Mouse (Mus musculus) liver, embryonic 15.5 days (tissue): Measurements from ENCODE around the gene Slc37a3. TPM values are rescaled to one million over a fixed set of nuclear protein-coding genes. Genes with fewer than 3 reads are reported as not detected.

Source experiments
- ATAC-seq: fragments of 200-750 bp; cut with Nextera tagmentation; 2 replicates; pipeline ENCODE4 v1.8.0; 2017; ENCODE audit warnings: moderate number of reproducible peaks, mild to moderate bottlenecking, moderate library complexity; ENCODE audit not compliant: insufficient read depth
- H3K27ac ChIP-seq: fragments of 300-500 bp; sonication (generic); replicated peaks from 2 replicates; pipeline ENCODE4 v1.5.1; 2015; ENCODE audit warnings: mild to moderate bottlenecking, inconsistent platforms
- H3K27me3 ChIP-seq: fragments of 300-500 bp; sonication (generic); 2 replicates; pipeline ENCODE4 v1.6.1; 2015; ENCODE audit warnings: mild to moderate bottlenecking, inconsistent platforms
- H3K36me3 ChIP-seq: fragments of 300-500 bp; sonication (generic); replicated peaks from 2 replicates; pipeline ENCODE4 v1.6.1; 2015; ENCODE audit warnings: moderate library complexity, mild to moderate bottlenecking, inconsistent platforms
- H3K4me1 ChIP-seq: fragments of 300-500 bp; sonication (generic); replicated peaks from 2 replicates; pipeline ENCODE4 v1.6.1; 2015; ENCODE audit warnings: inconsistent platforms
- H3K4me2 ChIP-seq: fragments of 300-500 bp; sonication (generic); 2 replicates; pipeline ENCODE4 v1.6.1; 2015; ENCODE audit warnings: moderate library complexity, mild to moderate bottlenecking, inconsistent platforms
- H3K4me3 ChIP-seq: fragments of 300-500 bp; sonication (generic); replicated peaks from 2 replicates; pipeline ENCODE4 v1.5.1; 2015; ENCODE audit warnings: mild to moderate bottlenecking, inconsistent platforms
- H3K9ac ChIP-seq: fragments of 300-500 bp; sonication (generic); 2 replicates; pipeline ENCODE4 v1.6.1; 2015; ENCODE audit warnings: moderate library complexity, mild to moderate bottlenecking, inconsistent platforms
- H3K9me3 ChIP-seq: fragments of 300-500 bp; sonication (generic); replicated peaks from 2 replicates; pipeline ENCODE4 v1.6.1; 2016; ENCODE audit warnings: inconsistent platforms
- WGBS: fragments of 180-500 bp; shearing (Covaris S2); methylation state at CpG from one replicate; pipeline ENCODE4 v1.1.7; 2015; ENCODE audit warnings: mixed read lengths; ENCODE audit not compliant: insufficient replicate concordance; 5-methylcytosine and 5-hydroxymethylcytosine counted together
- polyA plus RNA-seq: library from polyadenylated mRNA; unstranded; fragments of >200 nt; fragmentation: Nextera tagmentation; extraction: Ambion mirVana; gene quantifications from 2 replicates; pipeline ENCODE4 v1.2.1, GENCODE M21; 2015

The Slc37a3 gene
- polyA plus RNA-seq, 1 experiment from 2014 or later: 9.3 TPM

DNA sequence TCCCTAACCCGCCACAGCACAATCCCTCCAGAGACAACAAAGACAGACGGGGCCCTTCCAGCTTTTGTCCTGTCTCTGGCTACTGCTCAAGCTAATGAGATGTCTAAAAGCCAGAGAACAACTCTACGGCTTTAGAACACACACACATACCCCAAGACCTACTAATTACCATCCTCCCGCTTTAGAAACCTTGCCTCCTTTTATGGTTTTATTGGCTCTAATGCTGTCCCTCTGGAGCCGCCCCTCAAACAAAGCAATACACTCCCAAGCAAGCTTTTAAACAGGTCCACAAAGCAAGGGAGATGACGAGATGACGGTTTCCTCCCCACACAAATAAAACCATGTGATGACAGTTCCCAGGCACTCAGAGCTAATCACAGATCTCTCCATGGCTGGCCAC lies 32.0 kb downstream of the Slc37a3 start:
- H3K4me1 ChIP-seq: no peaks in the 10 kb centered on the region
- H3K27ac ChIP-seq: no peak overlapping the region
- no peak overlapping the region for H3K4me3 ChIP-seq
- no peak for ATAC-seq
- WGBS: 55% methylated on average over 7 of the region's 7 CpGs
- peaks cover 18% of the 10 kb centered on the region for H3K36me3 ChIP-seq
- H3K9me3 ChIP-seq: no peaks in the 10 kb centered on the region
- no peak overlapping the region for H3K4me2 ChIP-seq
- H3K9ac ChIP-seq: no peak overlapping the region
- H3K27me3 ChIP-seq: 0 out of 2 replicates have a peak, but pooled peaks cover 6% of the 10 kb centered on the region

DNA sequence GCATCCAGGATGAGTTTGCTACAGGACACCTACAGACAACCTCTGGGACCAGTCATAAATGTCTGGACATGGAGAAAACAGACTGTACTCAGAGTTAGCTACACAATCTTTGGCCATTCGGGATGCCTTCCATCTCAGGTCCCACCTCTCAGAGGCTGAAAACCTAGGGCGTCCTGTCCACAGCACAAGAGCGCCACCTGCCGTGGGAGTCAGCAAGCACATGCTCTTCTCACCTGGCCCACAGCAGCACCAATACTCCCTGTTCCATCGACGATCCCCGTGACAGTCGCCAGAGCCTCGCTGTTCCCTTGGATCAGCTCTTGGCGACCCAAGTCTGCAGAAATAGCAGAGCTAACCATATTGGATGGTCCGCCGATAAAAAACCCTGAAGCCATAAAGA lies 33.5 kb downstream of the Slc37a3 start:
- no peak for ATAC-seq
- Histone ChIP-seq H3K4me2 (no peak overlapping the region), H3K9ac (no peak overlapping the region), H3K4me1 (no peaks in the 10 kb centered on the region), H3K27me3 (0 out of 2 replicates have a peak, but pooled peaks cover 6% of the 10 kb centered on the region), H3K27ac (no peak overlapping the region), H3K36me3 (peaks cover 8% of the 10 kb centered on the region), H3K9me3 (no peaks in the 10 kb centered on the region), H3K4me3 (no peak overlapping the region)
- WGBS: 17% methylated on average over 12 of the region's 12 CpGs

DNA sequence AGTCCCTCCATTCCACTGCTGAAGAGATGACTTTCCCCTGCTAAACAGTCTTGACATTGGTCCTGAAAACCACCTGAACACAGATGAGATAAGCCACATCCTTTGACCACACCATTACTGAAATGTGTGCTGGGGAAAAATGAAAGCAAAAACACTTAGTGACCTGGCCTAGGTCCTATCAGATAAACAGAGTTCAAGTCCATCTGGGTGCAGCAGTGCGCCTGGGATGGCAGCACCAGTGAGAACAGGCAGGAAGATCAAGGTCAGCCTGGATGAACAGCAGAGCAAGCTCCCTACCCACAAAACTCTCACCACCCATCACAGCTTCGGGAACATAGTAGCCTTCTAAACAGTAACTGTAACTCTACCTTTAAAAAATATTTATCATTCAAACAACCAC lies 35.7 kb downstream of the Slc37a3 start:
- H3K4me1 ChIP-seq: no peaks in the 10 kb centered on the region
- H3K9me3 ChIP-seq: no peaks in the 10 kb centered on the region
- H3K36me3 ChIP-seq: peaks cover 12% of the 10 kb centered on the region
- 0 out of 2 replicates have a peak, but pooled peaks cover 6% of the 10 kb centered on the region for H3K27me3 ChIP-seq
- no peak for ATAC-seq
- H3K4me2 ChIP-seq: no peak overlapping the region
- no peak overlapping the region for H3K9ac ChIP-seq
- no peak overlapping the region for H3K27ac ChIP-seq
- H3K4me3 ChIP-seq: no peak overlapping the region
- 44% methylated on average over 2 of the region's 2 CpGs for WGBS

DNA sequence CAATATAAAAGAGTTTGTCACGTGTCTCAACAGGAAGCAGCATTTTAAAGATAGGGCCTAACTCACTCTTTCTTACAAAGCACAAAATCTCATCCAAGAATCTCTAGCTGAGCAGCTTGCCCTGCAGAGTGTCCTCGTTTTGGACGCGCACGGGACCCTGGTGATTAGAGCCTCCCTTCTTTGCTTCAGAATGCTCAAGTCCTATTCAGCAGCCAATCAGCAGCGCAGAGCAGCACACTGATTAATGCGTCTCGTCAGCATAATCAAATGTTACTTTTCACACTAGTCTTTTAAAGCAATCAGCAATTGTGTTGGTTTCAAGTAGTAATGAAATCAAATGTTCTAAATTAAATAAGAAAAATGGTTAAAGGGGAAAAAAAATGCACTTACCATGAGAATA lies 39.1 kb downstream of the Slc37a3 start:
- H3K27me3 ChIP-seq: no peaks in the 10 kb centered on the region
- no peaks in the 10 kb centered on the region for H3K9me3 ChIP-seq
- no peak overlapping the region for H3K4me2 ChIP-seq
- no peaks in the 10 kb centered on the region for H3K4me1 ChIP-seq
- no peak overlapping the region for H3K9ac ChIP-seq
- 70% methylated on average over 8 of the region's 8 CpGs for WGBS
- no peak for ATAC-seq
- H3K36me3 ChIP-seq: peaks cover 17% of the 10 kb centered on the region
- H3K27ac ChIP-seq: no peak overlapping the region
- H3K4me3 ChIP-seq: no peak overlapping the region

DNA sequence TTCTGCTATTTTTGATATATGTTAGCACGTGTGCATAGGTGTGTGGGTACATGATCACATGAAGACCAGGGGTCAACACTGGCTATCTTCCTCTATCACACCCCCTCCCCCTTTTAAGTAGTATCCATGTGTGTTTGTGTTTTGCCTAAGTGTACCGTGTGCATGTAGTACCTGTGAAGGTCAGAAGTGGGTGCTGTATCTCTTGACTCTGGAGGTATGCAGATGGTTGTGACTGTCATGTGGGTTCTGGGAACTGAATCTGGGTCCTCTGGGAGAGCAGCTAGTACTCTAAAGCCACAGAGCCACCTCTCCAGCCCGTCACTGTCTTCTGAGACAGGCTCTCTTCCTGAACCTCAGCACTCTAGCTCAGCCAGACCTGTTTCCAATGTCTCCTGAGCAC lies 42.6 kb downstream of the Slc37a3 start:
- Histone ChIP-seq H3K27me3 (no peaks in the 10 kb centered on the region), H3K27ac (no peak overlapping the region), H3K9me3 (no peaks in the 10 kb centered on the region), H3K4me1 (no peaks in the 10 kb centered on the region), H3K4me3 (no peak overlapping the region), H3K9ac (no peak overlapping the region), H3K36me3 (peaks cover 17% of the 10 kb centered on the region), H3K4me2 (no peak overlapping the region)
- no peak for ATAC-seq
- 61% methylated on average over 3 of the region's 3 CpGs for WGBS

DNA sequence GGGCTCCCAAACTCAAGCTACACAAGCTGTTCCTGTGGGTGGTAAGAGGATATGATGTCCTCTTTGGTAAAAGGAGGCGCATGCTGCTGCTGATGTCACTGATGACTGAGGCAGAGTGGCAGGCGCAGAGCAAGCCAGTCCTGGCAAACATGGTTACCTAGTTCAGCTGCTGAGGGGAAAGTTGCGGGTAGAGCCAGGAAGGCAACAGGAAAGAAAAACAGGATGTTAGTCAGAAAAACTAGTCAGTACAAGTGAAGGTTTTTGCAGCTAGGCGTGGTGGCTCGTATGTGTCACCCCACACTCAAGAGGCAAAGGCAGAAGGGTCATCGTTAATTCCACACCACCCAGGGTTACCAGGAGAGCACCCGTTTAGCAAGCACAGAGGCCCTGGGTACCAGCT lies 43.3 kb downstream of the Slc37a3 start:
- ATAC-seq: no peak
- WGBS: 38% methylated on average over 7 of the region's 7 CpGs
- no peaks in the 10 kb centered on the region for H3K27me3 ChIP-seq
- no peaks in the 10 kb centered on the region for H3K4me1 ChIP-seq
- no peak overlapping the region for H3K9ac ChIP-seq
- no peak overlapping the region for H3K27ac ChIP-seq
- H3K4me3 ChIP-seq: no peak overlapping the region
- no peak overlapping the region for H3K4me2 ChIP-seq
- no peaks in the 10 kb centered on the region for H3K9me3 ChIP-seq
- H3K36me3 ChIP-seq: peaks cover 17% of the 10 kb centered on the region

DNA sequence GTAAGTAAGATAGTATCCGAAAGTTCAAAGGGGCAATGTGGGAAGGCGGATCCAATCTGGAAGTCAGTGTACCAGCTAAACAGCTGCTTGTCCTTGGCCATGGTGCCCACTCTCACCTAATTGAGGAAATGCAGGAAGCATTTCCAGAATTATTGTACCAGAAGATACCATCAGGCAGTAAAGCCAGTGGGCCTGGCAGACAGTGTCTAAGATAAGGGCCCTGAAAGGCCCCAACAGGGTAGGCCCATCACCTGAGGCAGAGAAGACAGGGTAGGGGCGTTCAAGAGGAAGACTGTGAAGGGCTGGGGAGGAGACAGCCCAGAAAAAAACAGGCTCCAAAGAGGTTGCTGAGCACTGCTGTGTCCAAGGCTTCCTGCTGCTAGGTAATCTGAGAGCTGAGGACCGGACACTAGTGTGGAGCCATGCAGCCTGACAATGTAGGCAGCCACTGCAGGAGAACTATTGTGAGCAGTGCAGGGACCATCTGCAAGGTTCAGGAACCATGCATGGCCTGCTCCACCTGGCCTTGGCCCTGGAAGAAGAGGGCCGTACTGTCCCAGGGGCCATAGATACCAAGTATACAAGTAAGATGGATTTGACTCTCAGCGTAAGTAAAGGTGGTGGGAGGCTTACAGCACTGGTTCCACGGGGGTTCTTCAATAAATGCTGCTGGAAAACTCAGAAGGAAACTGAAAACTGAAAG lies 45.3 kb downstream of the Slc37a3 start:
- no peak overlapping the region for H3K4me2 ChIP-seq
- peaks cover 13% of the 10 kb centered on the region for H3K36me3 ChIP-seq
- no peaks in the 10 kb centered on the region for H3K27me3 ChIP-seq
- H3K4me1 ChIP-seq: no peaks in the 10 kb centered on the region
- no peak overlapping the region for H3K9ac ChIP-seq
- no peak overlapping the region for H3K4me3 ChIP-seq
- H3K27ac ChIP-seq: no peak overlapping the region
- no peak for ATAC-seq
- no peaks in the 10 kb centered on the region for H3K9me3 ChIP-seq
- 64% methylated on average over 7 of the region's 7 CpGs for WGBS

DNA sequence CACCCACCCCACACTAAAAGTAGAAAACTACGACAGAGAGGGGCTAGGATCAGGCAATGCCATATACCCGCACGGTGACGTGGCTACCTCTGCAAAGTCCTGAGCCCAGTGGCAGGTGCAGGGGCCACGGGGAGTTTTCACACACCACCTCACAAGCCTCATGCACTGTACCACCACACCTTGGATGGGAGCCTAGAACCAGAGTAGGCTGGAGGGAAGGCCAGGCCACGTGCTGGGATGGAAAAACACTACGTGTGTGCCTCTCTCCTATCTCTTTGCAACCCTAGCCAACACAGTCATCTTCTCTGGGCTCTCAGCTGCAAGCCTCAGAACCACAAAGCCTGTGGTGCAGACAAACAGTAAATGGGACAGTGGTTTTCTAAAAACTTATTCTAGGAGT lies 46.5 kb downstream of the Slc37a3 start:
- H3K9me3 ChIP-seq: no peaks in the 10 kb centered on the region
- H3K27ac ChIP-seq: no peak overlapping the region
- H3K4me1 ChIP-seq: no peaks in the 10 kb centered on the region
- no peak overlapping the region for H3K9ac ChIP-seq
- 77% methylated on average over 7 of the region's 7 CpGs for WGBS
- H3K36me3 ChIP-seq: peaks cover 10% of the 10 kb centered on the region
- no peak overlapping the region for H3K4me3 ChIP-seq
- ATAC-seq: no peak
- no peaks in the 10 kb centered on the region for H3K27me3 ChIP-seq
- no peak overlapping the region for H3K4me2 ChIP-seq

DNA sequence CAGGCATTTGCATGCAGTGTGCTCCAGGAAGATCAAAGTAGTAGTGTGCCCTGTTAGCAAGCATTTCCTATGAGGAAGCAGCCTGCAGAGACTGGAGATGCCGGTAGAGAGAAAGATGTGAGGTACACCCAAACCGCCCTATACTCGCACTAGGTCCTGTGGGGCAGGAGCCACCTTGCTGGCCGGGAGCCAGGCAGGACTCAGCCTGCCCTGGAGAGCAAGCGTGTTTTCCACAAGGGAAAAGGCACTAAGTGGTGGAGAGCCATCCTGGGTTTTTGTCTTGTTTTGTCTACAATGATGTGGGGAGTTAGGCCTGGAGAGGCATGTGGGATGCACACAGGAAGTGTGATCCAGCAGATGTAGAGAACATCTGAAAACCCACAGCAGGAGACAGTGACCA lies 57.2 kb downstream of the Slc37a3 start:
- WGBS: 66% methylated on average over 5 of the region's 5 CpGs
- H3K27ac ChIP-seq: no peak overlapping the region

DNA sequence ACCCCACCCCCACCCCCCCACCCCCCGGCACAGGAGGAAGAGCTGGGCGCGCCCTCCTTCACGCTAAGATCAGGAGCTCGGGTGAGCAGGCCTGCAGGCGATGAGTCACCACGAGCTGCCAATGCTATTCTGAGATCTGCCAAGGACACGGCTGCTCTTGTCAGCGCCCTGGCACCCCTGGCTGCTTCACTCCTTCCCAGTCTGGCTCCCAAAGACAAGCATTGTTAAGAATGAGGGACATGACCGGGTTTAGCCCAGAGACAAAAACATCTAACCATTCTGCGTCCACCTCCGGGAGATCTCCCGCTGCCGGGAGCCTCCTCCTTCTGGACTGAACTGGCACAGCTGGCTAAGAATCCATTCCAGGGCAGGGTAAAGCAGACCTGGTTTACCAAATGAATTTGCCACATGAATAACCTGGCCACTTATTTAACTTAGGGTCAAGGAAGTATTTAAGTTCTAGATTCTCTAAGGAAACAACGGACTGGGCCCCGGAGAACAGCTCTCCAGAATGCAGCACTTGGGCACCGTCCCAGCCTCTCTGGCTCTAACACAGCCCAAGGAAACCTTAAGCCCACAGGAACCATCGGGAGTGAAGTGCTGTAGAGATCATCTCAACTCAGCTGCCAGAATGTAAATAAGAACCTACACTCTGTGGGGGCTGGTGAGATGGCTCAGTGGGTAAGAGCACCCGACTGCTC lies 58.3 kb downstream of the Slc37a3 start:
- Histone ChIP-seq H3K4me3 (no peak overlapping the region), H3K27me3 (no peaks in the 10 kb centered on the region), H3K36me3 (no peaks in the 10 kb centered on the region), H3K9ac (no peak overlapping the region), H3K9me3 (no peaks in the 10 kb centered on the region), H3K27ac (no peak overlapping the region), H3K4me2 (no peak overlapping the region), H3K4me1 (no peaks in the 10 kb centered on the region)
- ATAC-seq: no peak
- 63% methylated on average over 16 of the region's 19 CpGs for WGBS

More for the DNA sequence above, 57.2 kb downstream of the Slc37a3 start:
- Histone ChIP-seq H3K4me1 (no peaks in the 10 kb centered on the region), H3K4me3 (no peak overlapping the region), H3K9ac (no peak overlapping the region), H3K36me3 (no peaks in the 10 kb centered on the region), H3K4me2 (no peak overlapping the region), H3K9me3 (no peaks in the 10 kb centered on the region), H3K27me3 (no peaks in the 10 kb centered on the region)
- ATAC-seq: no peak

DNA sequence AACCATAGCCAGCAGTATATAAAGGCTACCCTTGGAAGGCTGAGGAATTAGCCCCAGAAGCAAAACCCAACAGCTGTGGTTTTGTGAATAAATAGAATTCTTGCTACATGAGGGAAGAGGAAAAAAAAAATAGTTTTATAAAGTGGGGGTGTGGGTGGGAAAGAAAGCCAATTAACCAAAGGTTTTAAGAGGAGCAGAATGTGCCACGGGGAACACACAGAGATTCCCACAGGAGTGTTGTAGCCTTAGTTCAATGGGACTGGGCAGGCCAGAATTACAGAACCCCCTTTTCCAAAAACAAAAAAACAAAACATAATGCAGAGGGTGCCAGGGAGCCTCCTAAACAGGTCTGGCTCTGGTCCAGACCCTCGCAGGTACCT lies 58.9 kb downstream of the Slc37a3 start:
- no peaks in the 10 kb centered on the region for H3K9me3 ChIP-seq
- no peaks in the 10 kb centered on the region for H3K4me1 ChIP-seq
- no peak overlapping the region for H3K27ac ChIP-seq
- no peak overlapping the region for H3K4me2 ChIP-seq
- no peak overlapping the region for H3K9ac ChIP-seq
- no peaks in the 10 kb centered on the region for H3K27me3 ChIP-seq
- 63% methylated on average over 2 of the region's 2 CpGs for WGBS
- no peak overlapping the region for H3K4me3 ChIP-seq
- ATAC-seq: no peak
- H3K36me3 ChIP-seq: no peaks in the 10 kb centered on the region
